Mouse (Mus musculus): Measurements from ENCODE around the gene Pspn. TPM values are rescaled to one million over a fixed set of nuclear protein-coding genes. Genes with fewer than 3 reads are reported as not detected.

The Pspn gene
- total RNA-seq, 2 experiments from 2014 or later = 0.87 to 0.97 TPM

DNA sequence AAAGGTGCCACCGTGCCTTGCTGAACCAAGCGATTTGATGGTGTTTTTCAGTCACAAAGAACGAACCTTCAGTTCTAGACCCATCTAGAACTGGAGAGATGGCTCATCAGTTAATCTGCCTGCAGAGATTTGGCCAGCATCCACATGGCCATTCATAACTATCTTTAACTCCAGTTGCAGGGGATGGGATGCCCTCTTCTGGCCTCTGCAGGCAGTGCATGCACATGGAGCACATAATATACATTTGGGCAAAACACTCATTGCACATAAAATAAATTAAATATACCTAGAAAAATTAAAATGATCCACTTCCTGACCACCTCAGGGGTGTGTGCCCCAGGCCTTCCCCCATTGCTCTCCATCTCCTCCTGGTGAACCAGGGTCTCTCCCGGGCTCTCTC lies 37.9 kb downstream of the Pspn start:
- DNase-seq = no peak

DNA sequence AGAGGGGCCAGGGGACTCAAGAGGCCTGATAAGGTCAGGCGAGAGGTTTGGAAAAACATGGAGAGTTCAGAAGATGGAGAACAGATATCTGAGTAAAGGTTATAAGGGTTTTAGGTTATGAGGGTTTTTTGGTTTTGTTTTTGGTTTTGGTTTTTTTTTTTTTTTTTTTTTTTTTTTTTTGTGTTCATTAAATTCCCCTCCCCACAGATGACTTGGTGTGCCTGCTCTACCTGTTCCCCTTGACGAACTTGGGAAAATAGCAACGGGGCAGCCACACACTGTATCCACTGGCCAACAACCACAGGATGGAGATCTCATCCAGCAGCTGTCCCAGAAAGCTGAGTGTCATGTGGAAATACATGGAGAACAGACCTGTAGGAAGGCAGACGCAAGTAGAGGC lies 41.2 kb downstream of the Pspn start:
- no peak for DNase-seq

DNA sequence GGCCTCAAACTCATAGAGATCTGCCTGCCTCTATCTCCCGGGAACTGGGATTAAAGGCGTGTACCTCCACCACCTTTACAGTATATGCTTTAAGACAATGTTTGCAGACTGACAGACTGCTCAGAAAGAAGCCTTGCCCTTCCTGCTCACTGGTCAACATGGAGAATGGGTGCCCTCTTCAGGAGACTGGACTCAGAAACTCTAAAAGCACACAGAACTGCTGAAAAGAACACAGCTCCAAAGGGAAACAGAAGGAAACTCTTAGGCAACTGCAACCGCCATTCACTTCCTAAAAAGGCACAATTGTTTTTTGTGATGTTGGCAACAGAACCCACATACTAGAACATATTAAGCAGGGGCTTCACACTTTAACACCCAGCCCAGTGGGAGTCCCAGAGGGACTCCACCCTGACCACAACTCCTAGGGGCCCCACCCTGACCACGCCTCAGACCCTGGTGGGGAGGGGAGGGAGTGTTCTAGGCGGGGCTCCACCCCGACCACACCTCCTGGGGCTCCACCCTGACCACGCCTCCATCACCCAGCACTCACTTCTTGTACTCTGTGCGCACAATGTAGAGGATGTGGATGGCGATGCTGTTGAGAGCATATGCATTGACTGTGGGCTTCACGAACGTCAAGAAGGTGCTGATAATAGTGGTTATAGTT lies 41.9 kb downstream of the Pspn start:
- DNase-seq = no peak

DNA sequence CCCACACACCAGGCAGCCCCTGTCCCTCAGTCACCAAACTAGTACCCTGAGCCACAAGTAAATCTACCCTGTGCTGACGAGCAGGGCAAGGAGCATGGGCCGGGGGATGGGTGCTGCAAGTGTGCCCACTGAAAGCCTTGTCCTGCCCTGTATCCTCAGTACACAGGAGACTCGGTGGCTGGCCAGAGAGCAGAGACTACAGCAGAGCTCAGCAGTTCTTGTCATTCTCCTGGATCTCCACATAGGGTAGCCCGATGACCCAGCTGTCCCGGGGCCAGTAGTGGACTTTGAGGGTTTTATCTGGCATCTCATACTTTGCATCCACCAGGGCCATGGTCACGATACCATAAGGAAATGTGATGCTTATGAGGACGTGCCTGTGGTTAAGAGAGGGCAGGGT lies 44.9 kb downstream of the Pspn start:
- DNase-seq = no peak

DNA sequence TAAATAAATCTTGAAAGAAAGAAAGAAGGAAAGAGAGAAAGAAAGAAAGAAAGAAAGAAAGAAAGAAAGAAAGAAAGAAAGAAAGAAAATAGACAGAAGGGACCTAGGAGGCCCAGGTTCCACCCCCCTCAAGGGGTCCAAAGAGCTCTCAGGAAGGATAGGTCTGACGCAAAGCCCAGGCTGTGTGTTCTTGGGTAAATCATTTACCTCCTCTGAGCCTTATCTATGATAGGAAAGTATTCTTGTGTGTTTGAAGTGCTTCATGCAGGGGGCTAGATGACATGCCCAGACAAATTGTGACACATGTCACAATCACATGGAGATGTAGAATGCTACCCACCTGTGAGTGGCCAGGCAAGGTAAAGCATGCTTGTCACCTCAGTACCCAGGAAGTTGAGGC lies 47.2 kb downstream of the Pspn start:
- no peak for DNase-seq

DNA sequence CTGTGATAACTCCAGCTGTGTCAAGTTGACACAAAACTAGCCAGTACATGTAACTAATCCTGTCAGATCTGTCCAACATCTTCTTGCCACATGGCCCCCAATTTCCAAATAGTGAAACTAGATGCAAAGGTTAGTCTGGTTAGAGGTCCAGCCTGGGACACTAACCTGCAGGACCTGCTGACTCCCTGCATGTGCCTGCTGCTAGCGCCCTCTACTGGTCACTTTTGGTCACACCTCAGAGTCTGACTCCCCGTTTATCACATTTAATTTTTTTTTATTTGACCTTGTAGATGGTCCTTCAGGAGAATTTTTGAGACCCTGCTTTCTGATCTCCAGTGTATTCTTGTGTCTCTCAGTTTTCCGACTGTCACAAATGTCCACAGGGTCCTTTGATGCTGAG lies 48.9 kb downstream of the Pspn start:
- peak; percentile 74 for DNase-seq

Other genes starting within 250 kb of the Pspn start
- 1 to 10 TPM; 5.9 to 6.3 TPM for gene Nrtn, start 242.5 kb downstream of the Pspn start, total RNA-seq (2021)
- gene Dus3l, start 235.3 kb downstream of the Pspn start, total RNA-seq (2021) = 10 to 100 TPM; 27.6 to 34.5 TPM
- under 1 TPM; 0.27 to 0.42 TPM for gene Prr22, start 229.8 kb downstream of the Pspn start, total RNA-seq (2021)
- 1 to 10 TPM; 5.5 to 5.7 TPM for gene Rfx2, start 169.0 kb downstream of the Pspn start, total RNA-seq (2021)
- under 1 TPM in 1 of 2 experiments, not detected in 1; 0.12 TPM for gene Acsbg2, start 125.6 kb downstream of the Pspn start, total RNA-seq (2021)
- 1 to 10 TPM; 1.2 to 2.6 TPM for gene 1700061G19Rik, start 124.5 kb downstream of the Pspn start, total RNA-seq (2021)
- 10 to 100 TPM; 27.9 to 33.6 TPM for gene Mllt1, start 64.6 kb downstream of the Pspn start, total RNA-seq (2021)
- gene Acer1, start 17.9 kb downstream of the Pspn start, total RNA-seq (2021) = not detected
- 10 to 100 TPM; 95.9 TPM for gene Clpp, start 9.7 kb downstream of the Pspn start, total RNA-seq (2021)
- 10 to 100 TPM; 63.6 to 68.9 TPM for gene Alkbh7, start 2.7 kb downstream of the Pspn start, total RNA-seq (2021)
- 10 to 100 TPM; 43.0 to 44.8 TPM for gene Gtf2f1, start 11.3 kb upstream of the Pspn start, total RNA-seq (2021)
- gene Gm17949, start 11.5 kb upstream of the Pspn start, total RNA-seq (2021) = under 1 TPM; 0.21 to 0.33 TPM
- gene Khsrp, start 31.5 kb upstream of the Pspn start, total RNA-seq (2021) = 10 to 100 TPM; 90.4 to 99.1 TPM
- not detected for gene Slc25a41, start 41.6 kb upstream of the Pspn start, total RNA-seq (2021)
- gene Crb3, start 59.1 kb upstream of the Pspn start, total RNA-seq (2021) = 1 to 10 TPM; 2.0 to 3.9 TPM
- gene Slc25a23, start 59.8 kb upstream of the Pspn start, total RNA-seq (2021) = 100 to 1,000 TPM; 119 to 122 TPM
- 1 to 10 TPM; 3.4 TPM for gene Dennd1c, start 78.5 kb upstream of the Pspn start, total RNA-seq (2021)
- 10 to 100 TPM; 10.9 to 20.6 TPM for gene Tubb4a, start 87.8 kb upstream of the Pspn start, total RNA-seq (2021)
- gene Tnfsf9, start 105.3 kb upstream of the Pspn start, total RNA-seq (2021) = under 1 TPM; 0.30 to 0.48 TPM
- not detected for gene Cd70, start 149.8 kb upstream of the Pspn start, total RNA-seq (2021)
- gene Tnfsf14, start 194.2 kb upstream of the Pspn start, total RNA-seq (2021) = under 1 TPM; 0.30 to 0.33 TPM
- 100 to 1,000 TPM; 426 to 804 TPM for gene C3, start 228.1 kb upstream of the Pspn start, total RNA-seq (2021)
- gene Gpr108, start 248.4 kb upstream of the Pspn start, total RNA-seq (2021) = 10 to 100 TPM; 51.1 to 56.2 TPM
- 10 to 100 TPM; 39.2 to 56.6 TPM for gene Trip10, start 249.4 kb upstream of the Pspn start, total RNA-seq (2021)

Measured in adrenal gland, postnatal 10 days (tissue).